In the genomic region with DNA sequence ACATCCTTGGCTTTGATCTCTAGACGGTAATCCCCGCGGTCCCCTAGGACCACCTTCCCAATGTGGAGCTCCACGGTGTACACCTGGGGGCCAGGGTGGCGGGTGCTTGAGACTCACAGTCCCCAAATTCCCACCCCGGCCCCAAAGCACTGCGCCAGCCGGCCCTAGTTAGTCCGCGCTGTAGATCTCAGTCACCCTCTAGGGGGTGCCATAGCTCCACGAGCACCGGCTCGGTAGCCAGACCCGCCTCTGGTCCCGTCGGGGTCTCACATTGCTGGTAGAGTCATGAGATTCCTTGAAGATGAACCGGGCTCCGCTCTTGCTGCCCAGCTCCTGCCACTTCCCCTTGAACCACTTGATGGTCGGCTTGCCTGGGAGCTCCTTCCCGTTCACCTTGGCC, we compare ENCODE assay signal across 9 mouse cellular contexts. TPM values are rescaled to one million over a fixed set of nuclear protein-coding genes. Genes with fewer than 3 reads are reported as not detected.
DNase-seq lines count a peak whose midpoint lies in the region; ATAC-seq and TF ChIP-seq lines count a peak whose summit lies in the region.
"Had no signal": no experiment of that assay in that cellular context is flagged by ENCODE, and none has a peak within 500 bp of the region (broad histone marks: within the 10 kb centered on the region; RNA-seq: fewer than 3 reads in every experiment).

No protein-coding gene starts in this region.

- H3K9ac ChIP-seq in ES-Bruce4 (ENCODE audit: low read depth, poor library complexity, severe bottlenecking): peak overlapping the region; percentile 60
- no peak overlapping the region for H3K9ac ChIP-seq in kidney, embryonic 14.5 days (ENCODE audit: low read depth, low read length)
- H3K9ac ChIP-seq in lung, embryonic 15.5 days: 0 out of 2 replicates have a peak overlapping the region, but pooled peaks have one; percentile 14

- no peak for TF ChIP-seq POLR2A in ES-Bruce4 (IDR thresholded peaks at IDR 0.05; ENCODE audit: insufficient read depth, low read length)

- TF ChIP-seq EP300 in ES-Bruce4 (IDR thresholded peaks at IDR 0.05; ENCODE audit: insufficient read depth, low read depth, low read length): no peak

- 3% methylated on average over 20 of the region's 20 CpGs for WGBS in kidney, embryonic 14.5 days
- WGBS in lung, embryonic 15.5 days: 2% methylated on average over 20 of the region's 20 CpGs

- peak overlapping the region; percentile 31 for H3K4me2 ChIP-seq in kidney, embryonic 14.5 days (replicated peaks; ENCODE audit: low read depth, low read length)
- peak overlapping the region; percentile 36 for H3K4me2 ChIP-seq in lung, embryonic 15.5 days

- no peaks in the 10 kb centered on the region for H3K27me3 ChIP-seq in ES-Bruce4 (ENCODE audit: control insufficient read depth, insufficient read depth, low read length, poor library complexity, severe bottlenecking)
- peaks cover 25% of the 10 kb centered on the region for H3K27me3 ChIP-seq in kidney, embryonic 14.5 days (ENCODE audit: control insufficient read depth, insufficient read depth, low read length)
- peaks cover 47% of the 10 kb centered on the region for H3K27me3 ChIP-seq in lung, embryonic 15.5 days

- TF ChIP-seq CTCF in ES-Bruce4 (IDR thresholded peaks at IDR 0.05; ENCODE audit: low read depth, low read length): peak; percentile 83

- DNase-seq in 416B (ENCODE audit: low read depth): peak; percentile 10
- peak; percentile 49 to 75 for DNase-seq in cerebellum, postnatal 4 days (ENCODE audit: low spot score in 2 of 2)

- H3K9me3 ChIP-seq in ES-Bruce4 (replicated peaks; ENCODE audit: control insufficient read depth, insufficient read depth, low read length, poor library complexity, severe bottlenecking): no peaks in the 10 kb centered on the region
- H3K9me3 ChIP-seq in kidney, embryonic 14.5 days (ENCODE audit: control insufficient read depth, low read length): no peaks in the 10 kb centered on the region
- no peaks in the 10 kb centered on the region for H3K9me3 ChIP-seq in lung, embryonic 15.5 days

- H3K36me3 ChIP-seq in ES-Bruce4 (ENCODE audit: control insufficient read depth, insufficient read depth, low read length, poor library complexity, severe bottlenecking): no peaks in the 10 kb centered on the region
- no peaks in the 10 kb centered on the region for H3K36me3 ChIP-seq in kidney, embryonic 14.5 days (ENCODE audit: control insufficient read depth, insufficient read depth, low read length)
- no peaks in the 10 kb centered on the region for H3K36me3 ChIP-seq in lung, embryonic 15.5 days

- peaks cover 2% of the 10 kb centered on the region for H3K4me1 ChIP-seq in ES-Bruce4 (ENCODE audit: control insufficient read depth, insufficient read depth, low read length)
- no peaks in the 10 kb centered on the region; the same call in 1 of the 2 replicates for H3K4me1 ChIP-seq in kidney, embryonic 14.5 days (ENCODE audit: control insufficient read depth, insufficient read depth, low read length)
- peaks cover 22% of the 10 kb centered on the region for H3K4me1 ChIP-seq in lung, embryonic 15.5 days

- H3K27ac ChIP-seq in ES-Bruce4 (ENCODE audit: insufficient read depth, low read length): no peak overlapping the region
- no peak overlapping the region for H3K27ac ChIP-seq in kidney, embryonic 14.5 days (ENCODE audit: low read depth, low read length)
- no peak overlapping the region for H3K27ac ChIP-seq in lung, embryonic 15.5 days

- peak overlapping the region; percentile 79 for H3K4me3 ChIP-seq in ES-Bruce4 (ENCODE audit: low read depth, low read length)
- no peak overlapping the region for H3K4me3 ChIP-seq in kidney, embryonic 14.5 days (ENCODE audit: low read length)
- no peak overlapping the region for H3K4me3 ChIP-seq in lung, embryonic 15.5 days

- ATAC-seq in granulocyte monocyte progenitor cell, adult 5-6 weeks (replicated peaks; ENCODE audit: poor library complexity, severe bottlenecking): peak; percentile 81
- ATAC-seq in kidney, embryonic 14.5 days (ENCODE audit: low FRiP score, low TSS enrichment): no peak
- ATAC-seq in lung, embryonic 15.5 days (ENCODE audit: borderline replicate concordance, extremely low read depth, low FRiP score, low TSS enrichment): 0 out of 2 replicates have a peak, but pooled peaks have one; percentile 15
- peak; percentile 67 for ATAC-seq in neutrophil, adult 5-6 weeks (ENCODE audit: extremely low read depth, insufficient number of reproducible peaks, low FRiP score, poor library complexity, severe bottlenecking)
- no peak for ATAC-seq in erythroid progenitor cell, adult 5-6 weeks (replicated peaks; ENCODE audit: low FRiP score, poor library complexity, severe bottlenecking)

RNA-seq across cellular contexts. Expression of a gene that starts 2.7 kb away (rescaled TPM):
- polyA plus RNA-seq in ES-Bruce4 (2011; ENCODE audit: insufficient read depth, insufficient read length, low read depth, missing spikeins): 2.3 and 2.5 TPM in 2 replicates
- not detected in 2 replicates for total RNA-seq in granulocyte monocyte progenitor cell, adult 5-6 weeks (2014; fragmentation: Nextera tagmentation)
- not detected in 2 replicates for total RNA-seq in granulocyte monocyte progenitor cell, adult 5-6 weeks (2017)
- 0.06 and 0.18 TPM in 2 replicates for polyA plus RNA-seq in kidney, embryonic 14.5 days (2014; fragmentation: Nextera tagmentation; extraction: Ambion mirVana)
- polyA plus RNA-seq in lung, embryonic 15.5 days (2015; fragmentation: Nextera tagmentation; extraction: Ambion mirVana): 0.45 and 0.65 TPM in 2 replicates
- 3.7 and 7.9 TPM in 2 replicates for total RNA-seq in neutrophil, adult 5-6 weeks (2017)
- total RNA-seq in erythroid progenitor cell, adult 5-6 weeks (2015; ENCODE audit: low replicate concordance): 1.3 TPM in 1 of 2 replicates, not detected in the other
- not detected in 2 replicates for total RNA-seq in erythroid progenitor cell, adult 5-6 weeks (2017; ENCODE audit: low replicate concordance)

RNA-seq across cellular contexts. Expression of a gene that starts 10.2 kb away (rescaled TPM):
- 1.4 and 2.4 TPM in 2 replicates for polyA plus RNA-seq in ES-Bruce4 (2011; ENCODE audit: insufficient read depth, insufficient read length, low read depth, missing spikeins)
- 0.38 TPM in 1 of 2 replicates, not detected in the other for total RNA-seq in granulocyte monocyte progenitor cell, adult 5-6 weeks (2014; fragmentation: Nextera tagmentation)
- not detected in 2 replicates for total RNA-seq in granulocyte monocyte progenitor cell, adult 5-6 weeks (2017)
- not detected in 2 replicates for polyA plus RNA-seq in kidney, embryonic 14.5 days (2014; fragmentation: Nextera tagmentation; extraction: Ambion mirVana)
- polyA plus RNA-seq in lung, embryonic 15.5 days (2015; fragmentation: Nextera tagmentation; extraction: Ambion mirVana): 0.77 and 2.0 TPM in 2 replicates
- 205 and 207 TPM in 2 replicates for total RNA-seq in neutrophil, adult 5-6 weeks (2017)
- total RNA-seq in erythroid progenitor cell, adult 5-6 weeks (2015; ENCODE audit: low replicate concordance): 24.3 and 27.0 TPM in 2 replicates
- total RNA-seq in erythroid progenitor cell, adult 5-6 weeks (2017; ENCODE audit: low replicate concordance): 15.3 and 17.3 TPM in 2 replicates
- total RNA-seq: gastrocnemius, adult 8-10 months had no signal

RNA-seq across cellular contexts. Expression of a gene that starts 25.3 kb away (rescaled TPM):
- 5.6 and 7.4 TPM in 2 replicates for polyA plus RNA-seq in ES-Bruce4 (2011; ENCODE audit: insufficient read depth, insufficient read length, low read depth, missing spikeins)
- 12.3 TPM in 1 of 2 replicates, not detected in the other for total RNA-seq in granulocyte monocyte progenitor cell, adult 5-6 weeks (2014; fragmentation: Nextera tagmentation)
- 0.67 and 3.0 TPM in 2 replicates for total RNA-seq in granulocyte monocyte progenitor cell, adult 5-6 weeks (2017)
- 13.2 and 16.6 TPM in 2 replicates for polyA plus RNA-seq in kidney, embryonic 14.5 days (2014; fragmentation: Nextera tagmentation; extraction: Ambion mirVana)
- 9.1 and 11.1 TPM in 2 replicates for polyA plus RNA-seq in lung, embryonic 15.5 days (2015; fragmentation: Nextera tagmentation; extraction: Ambion mirVana)
- 7.3 and 7.6 TPM in 2 replicates for total RNA-seq in neutrophil, adult 5-6 weeks (2017)
- total RNA-seq in erythroid progenitor cell, adult 5-6 weeks (2015; ENCODE audit: low replicate concordance): not detected in 2 replicates
- not detected in 2 replicates for total RNA-seq in erythroid progenitor cell, adult 5-6 weeks (2017; ENCODE audit: low replicate concordance)

RNA-seq across cellular contexts. Expression of a gene that starts 25.4 kb away (rescaled TPM):
- polyA plus RNA-seq in ES-Bruce4 (2011; ENCODE audit: insufficient read depth, insufficient read length, low read depth, missing spikeins): 67.7 and 75.3 TPM in 2 replicates
- total RNA-seq in granulocyte monocyte progenitor cell, adult 5-6 weeks (2014; fragmentation: Nextera tagmentation): 63.1 and 126 TPM in 2 replicates
- total RNA-seq in granulocyte monocyte progenitor cell, adult 5-6 weeks (2017): 33.7 and 42.0 TPM in 2 replicates
- polyA plus RNA-seq in kidney, embryonic 14.5 days (2014; fragmentation: Nextera tagmentation; extraction: Ambion mirVana): 122 and 138 TPM in 2 replicates
- polyA plus RNA-seq in lung, embryonic 15.5 days (2015; fragmentation: Nextera tagmentation; extraction: Ambion mirVana): 107 and 108 TPM in 2 replicates
- total RNA-seq in neutrophil, adult 5-6 weeks (2017): 29.0 and 37.8 TPM in 2 replicates
- 81.7 and 90.1 TPM in 2 replicates for total RNA-seq in erythroid progenitor cell, adult 5-6 weeks (2015; ENCODE audit: low replicate concordance)
- total RNA-seq in erythroid progenitor cell, adult 5-6 weeks (2017; ENCODE audit: low replicate concordance): 43.7 and 56.1 TPM in 2 replicates

RNA-seq across cellular contexts. Expression of a gene that starts 26.9 kb away (rescaled TPM):
- polyA plus RNA-seq in ES-Bruce4 (2011; ENCODE audit: insufficient read depth, insufficient read length, low read depth, missing spikeins): 81.9 and 86.6 TPM in 2 replicates
- 102 and 131 TPM in 2 replicates for total RNA-seq in granulocyte monocyte progenitor cell, adult 5-6 weeks (2014; fragmentation: Nextera tagmentation)
- 63.4 and 70.2 TPM in 2 replicates for total RNA-seq in granulocyte monocyte progenitor cell, adult 5-6 weeks (2017)
- 51.6 and 69.5 TPM in 2 replicates for polyA plus RNA-seq in kidney, embryonic 14.5 days (2014; fragmentation: Nextera tagmentation; extraction: Ambion mirVana)
- polyA plus RNA-seq in lung, embryonic 15.5 days (2015; fragmentation: Nextera tagmentation; extraction: Ambion mirVana): 108 and 112 TPM in 2 replicates
- 53.4 and 61.8 TPM in 2 replicates for total RNA-seq in neutrophil, adult 5-6 weeks (2017)
- total RNA-seq in erythroid progenitor cell, adult 5-6 weeks (2015; ENCODE audit: low replicate concordance): 62.9 and 75.7 TPM in 2 replicates
- 39.6 and 53.8 TPM in 2 replicates for total RNA-seq in erythroid progenitor cell, adult 5-6 weeks (2017; ENCODE audit: low replicate concordance)

Comparison
In these comparisons a context has a peak if more than half of its experiments do, and no peak if none do; other contexts are left out.
1. ATAC-seq: peak in granulocyte monocyte progenitor cell, adult 5-6 weeks (single experiment), lung, embryonic 15.5 days (single experiment) and neutrophil, adult 5-6 weeks (single experiment); none in kidney, embryonic 14.5 days (single experiment) and erythroid progenitor cell, adult 5-6 weeks (single experiment).
2. RNA of a gene that starts 10.2 kb away (total RNA-seq): 205 to 207 TPM in neutrophil, adult 5-6 weeks and 15.3 to 27.0 TPM in erythroid progenitor cell, adult 5-6 weeks; 0.38 TPM in granulocyte monocyte progenitor cell, adult 5-6 weeks; every median in the first group is over 10 times any median in the second.